Mouse (Mus musculus) cortical plate, adult 2 months (tissue): Measurements from ENCODE around the gene F2r.

Experiments
- CTCF ChIP-seq: fragments of 200-500 bp; IDR thresholded peaks from 2 replicates; pipeline ENCODE4 v1.5.1; 2011; ENCODE audit warnings: mild to moderate bottlenecking, control low read depth, low read length; ENCODE audit not compliant: insufficient read depth; ENCODE audit errors: extremely low read depth
- POLR2A ChIP-seq: fragments of 200-500 bp; IDR thresholded peaks from 2 replicates; pipeline ENCODE4 v1.6.1; 2011; ENCODE audit warnings: mild to moderate bottlenecking, low read length, control low read depth; ENCODE audit not compliant: insufficient read depth; ENCODE audit errors: extremely low read depth

- TF ChIP-seq CTCF = no peak
- TF ChIP-seq POLR2A = no peak
These were observed 35.4 kb upstream of the F2r start for GRCm38 (mm10) chr13:95653696-95654095.
